Mouse (Mus musculus): ENCODE data around the gene Bag6. TPM values are rescaled to one million over a fixed set of nuclear protein-coding genes. Genes with fewer than 3 reads are reported as not detected.

Gene Bag6
- polyA plus RNA-seq, 1 experiment: 184 TPM

DNA sequence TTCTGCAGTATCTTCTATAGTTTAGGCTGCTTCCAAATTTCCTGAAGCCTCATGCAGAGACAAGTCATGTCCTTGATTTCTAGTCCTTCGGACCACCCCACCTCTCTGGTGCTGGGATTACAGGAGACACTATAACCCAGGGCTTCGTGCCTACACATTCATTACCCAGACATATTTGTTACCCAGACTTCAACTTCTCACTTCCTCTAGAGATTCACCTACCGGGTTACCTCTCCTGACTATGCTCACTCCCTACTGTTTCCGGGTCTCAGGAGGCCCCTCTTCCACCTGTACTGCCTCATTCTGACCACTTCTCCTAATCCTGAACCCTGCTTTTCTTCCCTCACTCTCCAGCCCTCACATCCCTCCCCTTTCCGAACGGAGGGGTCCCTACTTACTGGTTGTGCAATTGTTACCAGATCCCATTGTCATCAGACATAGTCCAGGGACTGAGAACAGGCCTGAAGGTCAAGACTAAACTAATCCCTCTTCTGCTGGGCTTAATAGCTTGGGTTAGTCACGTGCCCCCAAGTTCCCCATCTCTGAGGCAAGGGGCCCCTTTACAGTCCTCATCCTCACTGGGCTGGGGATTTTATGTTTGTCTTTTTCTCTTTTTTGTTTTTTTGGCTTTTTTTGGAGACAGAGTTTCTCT, 53.1 kb downstream of the Bag6 start, which contains the start of gene Lst1:
Lst1 (minus strand) TSS at position 481 of the 652 bp plus-strand sequence.
- Histone ChIP-seq H3K27me3 (ENCODE audit: control insufficient read depth, insufficient read depth, low read length) (no peaks in the 10 kb centered on the region), H3K27ac (ENCODE audit: insufficient read depth, low read depth, low read length) (peak within 1 kb of the TSS; percentile 17; the same call in 1 of the 2 replicates), H3K4me3 (ENCODE audit: low read depth, low read length) (no peak within 1 kb of the TSS), H3K36me3 (ENCODE audit: control insufficient read depth, insufficient read depth, low read length) (no peaks in the 10 kb centered on the region), H3K4me1 (ENCODE audit: control insufficient read depth, insufficient read depth, insufficient read length, low read length) (no peaks in the 10 kb centered on the region; the same call in none of the 2 replicates)
- WGBS: 68% methylated on average over 7 of the region's 7 CpGs
- TF ChIP-seq CTCF (IDR thresholded peaks at IDR 0.05; ENCODE audit: extremely low read depth, insufficient read length, insufficient replicate concordance, low read depth, low read length) (no peak), POLR2A (IDR thresholded peaks at IDR 0.05; ENCODE audit: low read depth, low read length) (no peak)

GRCm38 (mm10) chr17:35189186-35189585, 54.2 kb downstream of the Bag6 start:
- WGBS: 48% methylated on average over 1 of the region's 1 CpGs
- Histone ChIP-seq H3K4me1 (ENCODE audit: control insufficient read depth, insufficient read depth, insufficient read length, low read length) (no peaks in the 10 kb centered on the region; the same call in none of the 2 replicates), H3K27ac (ENCODE audit: insufficient read depth, low read depth, low read length) (no peak overlapping the region), H3K4me3 (ENCODE audit: low read depth, low read length) (no peak overlapping the region), H3K36me3 (ENCODE audit: control insufficient read depth, insufficient read depth, low read length) (no peaks in the 10 kb centered on the region), H3K27me3 (ENCODE audit: control insufficient read depth, insufficient read depth, low read length) (no peaks in the 10 kb centered on the region)
- TF ChIP-seq CTCF (IDR thresholded peaks at IDR 0.05; ENCODE audit: extremely low read depth, insufficient read length, insufficient replicate concordance, low read depth, low read length): no peak
- TF ChIP-seq POLR2A (IDR thresholded peaks at IDR 0.05; ENCODE audit: low read depth, low read length): no peak

GRCm38 (mm10) chr17:35190096-35190495, 55.1 kb downstream of the Bag6 start:
- H3K36me3 ChIP-seq (ENCODE audit: control insufficient read depth, insufficient read depth, low read length): no peaks in the 10 kb centered on the region
- no peak overlapping the region for H3K4me3 ChIP-seq (ENCODE audit: low read depth, low read length)
- WGBS: 73% methylated on average over 4 of the region's 4 CpGs
- H3K4me1 ChIP-seq (ENCODE audit: control insufficient read depth, insufficient read depth, insufficient read length, low read length): no peaks in the 10 kb centered on the region; the same call in none of the 2 replicates
- H3K27me3 ChIP-seq (ENCODE audit: control insufficient read depth, insufficient read depth, low read length): no peaks in the 10 kb centered on the region
- H3K27ac ChIP-seq (ENCODE audit: insufficient read depth, low read depth, low read length): peak overlapping the region; percentile 20
- no peak for TF ChIP-seq POLR2A (IDR thresholded peaks at IDR 0.05; ENCODE audit: low read depth, low read length)
- TF ChIP-seq CTCF (IDR thresholded peaks at IDR 0.05; ENCODE audit: extremely low read depth, insufficient read length, insufficient replicate concordance, low read depth, low read length): no peak

- no peak overlapping the region for H3K27ac ChIP-seq (ENCODE audit: insufficient read depth, low read depth, low read length)
- no peak overlapping the region for H3K4me3 ChIP-seq (ENCODE audit: low read depth, low read length)
- no peak for TF ChIP-seq CTCF (IDR thresholded peaks at IDR 0.05; ENCODE audit: extremely low read depth, insufficient read length, insufficient replicate concordance, low read depth, low read length)
- no peaks in the 10 kb centered on the region for H3K27me3 ChIP-seq (ENCODE audit: control insufficient read depth, insufficient read depth, low read length)
- WGBS: 65% methylated on average over 2 of the region's 2 CpGs
- peaks cover 7% of the 10 kb centered on the region for H3K4me1 ChIP-seq (ENCODE audit: control insufficient read depth, insufficient read depth, insufficient read length, low read length)
- no peaks in the 10 kb centered on the region for H3K36me3 ChIP-seq (ENCODE audit: control insufficient read depth, insufficient read depth, low read length)
Observed at GRCm38 (mm10) chr17:35191723-35192122, 56.7 kb downstream of the Bag6 start.

DNA sequence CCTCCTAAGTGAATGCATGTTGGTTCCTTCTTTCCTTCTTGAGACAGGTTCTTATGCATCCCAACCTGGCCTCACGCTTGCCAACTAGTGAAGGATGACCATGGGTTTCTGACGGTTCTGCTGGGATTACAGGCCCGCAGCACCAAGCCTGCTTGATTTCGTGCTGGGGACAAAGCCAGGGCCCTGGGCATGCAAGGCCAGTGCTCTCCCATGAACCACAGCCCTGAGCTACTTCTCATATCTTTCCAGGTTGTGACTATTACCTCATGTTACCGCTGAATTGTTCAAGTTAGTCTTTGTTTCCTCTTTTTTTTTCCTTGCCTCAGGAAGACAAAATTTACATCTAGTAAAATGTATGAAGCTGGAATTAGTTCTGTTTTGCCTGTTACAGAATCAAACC, 57.9 kb downstream of the Bag6 start:
- Histone ChIP-seq H3K27ac (ENCODE audit: insufficient read depth, low read depth, low read length) (peak overlapping the region; percentile 20), H3K27me3 (ENCODE audit: control insufficient read depth, insufficient read depth, low read length) (no peaks in the 10 kb centered on the region), H3K4me1 (ENCODE audit: control insufficient read depth, insufficient read depth, insufficient read length, low read length) (peaks cover 7% of the 10 kb centered on the region), H3K4me3 (ENCODE audit: low read depth, low read length) (no peak overlapping the region), H3K36me3 (ENCODE audit: control insufficient read depth, insufficient read depth, low read length) (no peaks in the 10 kb centered on the region)
- 77% methylated on average over 5 of the region's 5 CpGs for WGBS
- TF ChIP-seq POLR2A (IDR thresholded peaks at IDR 0.05; ENCODE audit: low read depth, low read length) (no peak), CTCF (IDR thresholded peaks at IDR 0.05; ENCODE audit: extremely low read depth, insufficient read length, insufficient replicate concordance, low read depth, low read length) (no peak)

DNA sequence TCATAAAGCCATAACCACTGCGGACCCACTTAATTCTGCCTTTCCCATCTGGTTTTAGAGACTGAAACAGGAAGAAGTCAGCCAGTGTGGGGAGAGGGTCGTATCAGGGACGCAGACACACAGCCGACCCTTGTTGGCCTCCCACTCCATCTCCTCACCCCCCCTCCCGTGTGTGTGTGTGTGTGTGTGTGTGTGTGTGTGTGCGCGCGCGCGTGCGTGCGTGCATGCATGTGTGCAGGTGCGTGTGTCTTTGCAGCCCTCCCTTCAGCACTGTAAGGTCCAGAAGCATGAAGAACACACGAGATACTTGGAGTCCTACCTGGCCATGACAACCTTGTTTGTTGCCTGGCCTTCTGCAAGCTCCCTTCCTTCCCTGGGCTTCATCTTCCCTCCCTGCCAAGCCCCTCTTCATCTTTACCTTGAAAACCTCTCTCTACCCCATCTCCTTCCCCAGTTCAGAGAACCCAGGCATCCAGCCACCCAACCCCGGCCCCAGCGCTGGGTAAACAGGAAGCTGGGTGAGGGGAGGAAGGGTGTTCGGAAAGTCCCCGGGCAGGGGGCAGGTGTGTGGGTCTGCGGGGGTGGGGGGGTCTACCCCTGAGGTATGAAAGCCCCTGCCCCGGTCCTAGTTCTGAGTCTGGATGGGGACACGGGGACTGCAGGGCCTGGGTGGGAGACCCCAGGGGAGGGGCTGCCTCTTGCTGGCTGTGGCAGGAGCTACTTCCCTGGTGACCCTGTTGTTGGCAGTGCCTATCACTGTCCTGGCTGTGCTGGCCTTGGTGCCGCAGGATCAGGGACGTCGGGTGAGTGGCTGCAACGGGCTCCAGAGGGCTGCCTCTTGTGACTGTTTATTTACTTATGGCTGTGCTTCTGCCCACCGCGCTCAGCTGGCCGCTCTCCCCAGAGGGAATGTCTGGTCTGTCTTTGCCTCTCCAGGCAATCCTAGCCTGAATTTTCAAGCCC, 59.2 kb downstream of the Bag6 start, which contains the start of gene Ltb:
Ltb (plus strand) TSS at position 559 of the 963 bp plus-strand sequence.
- TF ChIP-seq POLR2A (IDR thresholded peaks at IDR 0.05; ENCODE audit: low read depth, low read length) (no peak), CTCF (IDR thresholded peaks at IDR 0.05; ENCODE audit: extremely low read depth, insufficient read length, insufficient replicate concordance, low read depth, low read length) (no peak)
- WGBS: 52% methylated on average over 28 of the region's 28 CpGs
- Histone ChIP-seq H3K4me3 (ENCODE audit: low read depth, low read length) (peak within 1 kb of the TSS; percentile 77), H3K27me3 (ENCODE audit: control insufficient read depth, insufficient read depth, low read length) (no peaks in the 10 kb centered on the region), H3K27ac (ENCODE audit: insufficient read depth, low read depth, low read length) (peak within 1 kb of the TSS; percentile 46), H3K4me1 (ENCODE audit: control insufficient read depth, insufficient read depth, insufficient read length, low read length) (peaks cover 10% of the 10 kb centered on the region), H3K36me3 (ENCODE audit: control insufficient read depth, insufficient read depth, low read length) (no peaks in the 10 kb centered on the region)

Data from small intestine, adult 2 months (tissue).